Mouse (Mus musculus) naive thymus-derived CD4-positive, alpha-beta T cell, adult 2 months (primary cell): Measurements from ENCODE around the gene Dnajc8.

Source experiments
- DNase-seq: peaks from one replicate; pipeline ENCODE4 v3.0.0-alpha.2; 2011; ENCODE audit warnings: low read depth

Gene Dnajc8

GRCm38 (mm10) chr4:132535406-132536121 lies at the start of gene Dnajc8:
TSS of gene Dnajc8 (plus strand) at chr4:132535550.
- DNase-seq: peak; percentile 97

- DNase-seq: no peak
These were observed 46.8 kb upstream of the Dnajc8 start for GRCm38 (mm10) chr4:132488521-132488920.

GRCm38 (mm10) chr4:132488976-132489375 lies 46.4 kb upstream of the Dnajc8 start:
- DNase-seq: no peak

GRCm38 (mm10) chr4:132490273-132491010 lies 44.9 kb upstream of the Dnajc8 start:
- no peak for DNase-seq

GRCm38 (mm10) chr4:132491057-132491456 lies 44.3 kb upstream of the Dnajc8 start:
- no peak for DNase-seq

GRCm38 (mm10) chr4:132491748-132492147 lies 43.6 kb upstream of the Dnajc8 start:
- no peak for DNase-seq

- DNase-seq: no peak
These were observed 42.9 kb upstream of the Dnajc8 start for GRCm38 (mm10) chr4:132492178-132493060.

- DNase-seq: no peak
These were observed 41.0 kb upstream of the Dnajc8 start for GRCm38 (mm10) chr4:132494271-132494918.

- no peak for DNase-seq
These were observed 33.7 kb upstream of the Dnajc8 start for GRCm38 (mm10) chr4:132501639-132502038.

- no peak for DNase-seq
These were observed 32.0 kb upstream of the Dnajc8 start for GRCm38 (mm10) chr4:132503344-132503743.

GRCm38 (mm10) chr4:132505034-132505738 lies 30.2 kb upstream of the Dnajc8 start:
- no peak for DNase-seq

- no peak for DNase-seq
These were observed 29.6 kb upstream of the Dnajc8 start for GRCm38 (mm10) chr4:132505800-132506199.

GRCm38 (mm10) chr4:132506250-132506649 lies 29.1 kb upstream of the Dnajc8 start:
- DNase-seq: no peak

- DNase-seq: no peak
These were observed 28.1 kb upstream of the Dnajc8 start for GRCm38 (mm10) chr4:132507210-132507609.

GRCm38 (mm10) chr4:132509621-132510296 lies 25.6 kb upstream of the Dnajc8 start:
- no peak for DNase-seq

- DNase-seq: peak; percentile 97
These were observed 25.0 kb upstream of the Dnajc8 start, which contains the start of gene Sesn2 for GRCm38 (mm10) chr4:132510352-132510798. TSS of gene Sesn2 (minus strand) at chr4:132510501.

- no peak for DNase-seq
These were observed 23.3 kb upstream of the Dnajc8 start for GRCm38 (mm10) chr4:132512080-132512479.

GRCm38 (mm10) chr4:132513395-132514273 lies 21.7 kb upstream of the Dnajc8 start:
- peak; percentile 22 for DNase-seq

GRCm38 (mm10) chr4:132514555-132515135 lies 20.7 kb upstream of the Dnajc8 start:
- peak; percentile 92 for DNase-seq
